Comparison of ENCODE assay signal across 11 mouse cellular contexts in genomic region chr1:127262170-127262837, GRCm38 (mm10). TPM values are rescaled to one million over a fixed set of nuclear protein-coding genes. Genes with fewer than 3 reads are reported as not detected.
DNase-seq lines count a peak whose midpoint lies in the region; ATAC-seq lines count a peak whose summit lies in the region.
"Had no signal": no experiment of that assay in that cellular context is flagged by ENCODE, and none has a peak within 500 bp of the region (broad histone marks: within the 10 kb centered on the region; RNA-seq: fewer than 3 reads in every experiment).

No protein-coding gene starts in this region.

- no peak overlapping the region for H3K9ac ChIP-seq in kidney, embryonic 14.5 days (ENCODE audit: low read depth, low read length)
- H3K9ac ChIP-seq in neural tube, embryonic 15.5 days (replicated peaks), result no peak overlapping the region
- H3K9ac ChIP-seq in liver, embryonic 12.5 days, result no peak overlapping the region
- H3K9ac ChIP-seq: embryonic facial prominence, embryonic 15.5 days; liver, embryonic 14.5 days had no signal

- H3K36me3 ChIP-seq in kidney, embryonic 14.5 days (ENCODE audit: control insufficient read depth, insufficient read depth, low read length), result no peaks in the 10 kb centered on the region
- H3K36me3 ChIP-seq in neural tube, embryonic 15.5 days, result no peaks in the 10 kb centered on the region
- no peaks in the 10 kb centered on the region for H3K36me3 ChIP-seq in liver, embryonic 12.5 days
- H3K36me3 ChIP-seq: embryonic facial prominence, embryonic 15.5 days had no signal

- no peaks in the 10 kb centered on the region for H3K9me3 ChIP-seq in kidney, embryonic 14.5 days (ENCODE audit: control insufficient read depth, low read length)
- no peaks in the 10 kb centered on the region for H3K9me3 ChIP-seq in neural tube, embryonic 15.5 days (replicated peaks)
- H3K9me3 ChIP-seq in liver, embryonic 12.5 days (replicated peaks), result no peaks in the 10 kb centered on the region
- H3K9me3 ChIP-seq: embryonic facial prominence, embryonic 15.5 days had no signal

- no peak overlapping the region for H3K4me3 ChIP-seq in kidney, embryonic 14.5 days (ENCODE audit: low read length)
- no peak overlapping the region for H3K4me3 ChIP-seq in neural tube, embryonic 15.5 days (replicated peaks)
- H3K4me3 ChIP-seq in liver, embryonic 12.5 days, result no peak overlapping the region
- H3K4me3 ChIP-seq: embryonic facial prominence, embryonic 15.5 days had no signal

- H3K4me2 ChIP-seq in kidney, embryonic 14.5 days (replicated peaks; ENCODE audit: low read depth, low read length), result no peak overlapping the region
- H3K4me2 ChIP-seq in neural tube, embryonic 15.5 days, result no peak overlapping the region
- H3K4me2 ChIP-seq in liver, embryonic 12.5 days, result no peak overlapping the region
- H3K4me2 ChIP-seq: embryonic facial prominence, embryonic 15.5 days had no signal

- no peaks in the 10 kb centered on the region for H3K27me3 ChIP-seq in kidney, embryonic 14.5 days (ENCODE audit: control insufficient read depth, insufficient read depth, low read length)
- no peaks in the 10 kb centered on the region for H3K27me3 ChIP-seq in neural tube, embryonic 15.5 days (replicated peaks)
- no peaks in the 10 kb centered on the region for H3K27me3 ChIP-seq in liver, embryonic 12.5 days (replicated peaks)
- H3K27me3 ChIP-seq: embryonic facial prominence, embryonic 15.5 days had no signal

- DNase-seq in cerebellum, adult 18-20 months, result peak; percentile 24 to 34
- peak; percentile 43 for DNase-seq in kidney, adult 11 months
- peak; percentile 52 for DNase-seq in kidney, postnatal 10 days
- no peak for DNase-seq in testis, postnatal 14 days (ENCODE audit: low spot score)
- DNase-seq: gastrocnemius, postnatal 25 days had no signal

- 83% methylated on average over 13 of the region's 13 CpGs for WGBS in kidney, embryonic 14.5 days
- WGBS in neural tube, embryonic 15.5 days, result 58% methylated on average over 13 of the region's 13 CpGs
- WGBS in liver, embryonic 12.5 days (ENCODE audit: insufficient replicate concordance), result 80% methylated on average over 13 of the region's 13 CpGs

- 0 out of 2 replicates have a peak, but pooled peaks cover 13% of the 10 kb centered on the region for H3K4me1 ChIP-seq in kidney, embryonic 14.5 days (ENCODE audit: control insufficient read depth, insufficient read depth, low read length)
- peaks cover 18% of the 10 kb centered on the region for H3K4me1 ChIP-seq in neural tube, embryonic 15.5 days
- peaks cover 10% of the 10 kb centered on the region; the same call in 1 of the 2 replicates for H3K4me1 ChIP-seq in liver, embryonic 12.5 days
- H3K4me1 ChIP-seq: embryonic facial prominence, embryonic 15.5 days had no signal

- no peak overlapping the region; the same call in 1 of the 2 replicates for H3K27ac ChIP-seq in kidney, embryonic 14.5 days (ENCODE audit: low read depth, low read length)
- H3K27ac ChIP-seq in neural tube, embryonic 15.5 days (replicated peaks), result no peak overlapping the region
- H3K27ac ChIP-seq in liver, embryonic 12.5 days, result no peak overlapping the region
- H3K27ac ChIP-seq: embryonic facial prominence, embryonic 15.5 days; liver, embryonic 14.5 days had no signal

- ATAC-seq in cerebellum, adult (ENCODE audit: insufficient number of reproducible peaks, low FRiP score, low TSS enrichment), result no peak
- ATAC-seq in kidney, embryonic 14.5 days (ENCODE audit: low FRiP score, low TSS enrichment), result no peak
- peak; percentile 58; the same call in 1 of the 2 replicates for ATAC-seq in neural tube, embryonic 15.5 days (ENCODE audit: low FRiP score)
- ATAC-seq in liver, embryonic 12.5 days, result no peak

RNA-seq across cellular contexts. Expression of gene Mgat5, which starts 57.5 kb away (rescaled TPM):
- polyA plus RNA-seq in kidney, embryonic 14.5 days (2014; fragmentation: Nextera tagmentation; extraction: Ambion mirVana), result 8.4 and 11.0 TPM in 2 replicates
- polyA plus RNA-seq in neural tube, embryonic 15.5 days (2015; fragmentation: Nextera tagmentation; extraction: Ambion mirVana), result 12.1 and 13.3 TPM in 2 replicates
- 1.3 and 1.5 TPM in 2 replicates for polyA plus RNA-seq in liver, embryonic 12.5 days (2016; fragmentation: Nextera tagmentation; extraction: Ambion mirVana)
